Mouse (Mus musculus) limb, embryonic 13.5 days (tissue): ENCODE data around the gene Rassf6. TPM values are rescaled to one million over a fixed set of nuclear protein-coding genes. Genes with fewer than 3 reads are reported as not detected.

Source experiments
- ATAC-seq: fragments of 200-750 bp; cut with Nextera tagmentation; 2 replicates; pipeline ENCODE4 v1.8.0; 2017; ENCODE audit warnings: low read depth, moderate number of reproducible peaks, moderate TSS enrichment; ENCODE audit not compliant: low FRiP score
- H3K27ac ChIP-seq: fragments of 300-500 bp; sonication (generic); 2 replicates; pipeline ENCODE4 v1.5.1; 2015; ENCODE audit warnings: inconsistent platforms, mild to moderate bottlenecking, moderate library complexity
- H3K27me3 ChIP-seq: fragments of 300-500 bp; sonication (generic); 2 replicates; pipeline ENCODE4 v1.6.1; 2015; ENCODE audit warnings: mild to moderate bottlenecking, inconsistent platforms
- H3K36me3 ChIP-seq: fragments of 300-500 bp; sonication (generic); 2 replicates; pipeline ENCODE4 v1.6.1; 2015; ENCODE audit warnings: inconsistent platforms, mild to moderate bottlenecking, moderate library complexity
- H3K4me1 ChIP-seq: fragments of 300-500 bp; sonication (generic); 2 replicates; pipeline ENCODE4 v1.6.1; 2015; ENCODE audit warnings: inconsistent platforms
- H3K4me2 ChIP-seq: fragments of 300-500 bp; sonication (generic); replicated peaks from 2 replicates; pipeline ENCODE4 v1.6.1; 2015; ENCODE audit warnings: inconsistent platforms, mild to moderate bottlenecking, moderate library complexity
- H3K4me3 ChIP-seq: fragments of 300-500 bp; sonication (generic); 2 replicates; pipeline ENCODE4 v1.5.1; 2015; ENCODE audit warnings: moderate library complexity, mild to moderate bottlenecking, inconsistent platforms
- H3K9ac ChIP-seq: fragments of 300-500 bp; sonication (generic); 2 replicates; pipeline ENCODE4 v1.6.1; 2015; ENCODE audit warnings: mild to moderate bottlenecking, inconsistent platforms
- H3K9me3 ChIP-seq: fragments of 300-500 bp; sonication (generic); 2 replicates; pipeline ENCODE4 v1.6.1; 2016; ENCODE audit warnings: inconsistent platforms
- WGBS: fragments of 180-500 bp; shearing (Covaris S2); methylation state at CpG from one replicate; pipeline ENCODE4 v1.1.7; 2015; 5-methylcytosine and 5-hydroxymethylcytosine counted together
- polyA plus RNA-seq: library from polyadenylated mRNA; unstranded; fragments of >200 nt; fragmentation: Nextera tagmentation; extraction: Ambion mirVana; gene quantifications from 2 replicates; pipeline ENCODE4 v1.2.1, GENCODE M21; 2015

Gene Rassf6
- 1.4 and 2.1 TPM in 2 replicates for polyA plus RNA-seq

- Histone ChIP-seq H3K36me3 (no peaks in the 10 kb centered on the region), H3K4me1 (peaks cover 12% of the 10 kb centered on the region), H3K27me3 (peaks cover 8% of the 10 kb centered on the region; the same call in 1 of the 2 replicates), H3K4me2 (peak within 1 kb of the TSS; percentile 91), H3K9ac (peak within 1 kb of the TSS; percentile 61), H3K27ac (no peak within 1 kb of the TSS), H3K4me3 (peak within 1 kb of the TSS; percentile 48), H3K9me3 (no peaks in the 10 kb centered on the region)
- ATAC-seq, result peak; percentile 66
- 7% methylated on average over 26 of the region's 26 CpGs for WGBS
Observed at GRCm38 (mm10) chr5:90640286-90641217, at the start of gene Rassf6. TSS of gene Rassf6 (minus strand) at chr5:90640657.

DNA sequence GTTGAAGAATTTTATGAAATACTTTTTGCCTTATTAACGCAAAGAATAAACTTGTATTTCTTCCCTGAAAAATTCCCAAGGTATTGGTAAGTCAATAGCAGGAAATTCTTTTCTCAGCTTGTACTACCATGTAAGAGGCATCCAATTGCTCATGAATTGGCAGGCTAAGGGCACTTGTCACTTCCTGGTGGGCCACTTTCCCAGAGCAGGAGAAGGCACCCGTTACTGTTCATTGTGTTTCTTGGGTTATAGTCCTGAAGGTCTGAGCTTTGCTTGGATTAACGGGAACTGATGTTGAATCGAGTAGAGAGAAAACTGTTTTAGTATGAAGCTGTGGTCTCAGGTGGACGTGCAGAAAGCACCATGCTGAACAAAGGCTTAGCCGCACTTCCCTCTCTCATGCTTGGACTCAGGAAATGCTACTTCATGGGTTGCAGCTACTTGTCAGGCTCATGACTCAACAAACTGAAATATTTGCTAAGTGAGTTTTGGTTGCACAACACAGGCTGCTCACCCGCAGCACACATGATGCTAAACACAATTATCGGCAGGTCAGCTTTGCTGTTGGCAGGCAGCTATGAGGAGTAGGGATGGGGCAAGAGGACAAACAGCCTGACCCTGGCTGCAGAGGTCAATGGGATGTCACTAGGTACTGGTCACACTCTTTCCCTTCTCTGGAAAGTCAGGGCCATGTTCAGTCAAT, 49.1 kb upstream of the Rassf6 start:
- no peak for ATAC-seq
- WGBS, result 80% methylated on average over 8 of the region's 8 CpGs
- Histone ChIP-seq H3K9me3 (no peaks in the 10 kb centered on the region), H3K27ac (no peak overlapping the region), H3K9ac (no peak overlapping the region), H3K4me1 (no peaks in the 10 kb centered on the region), H3K36me3 (no peaks in the 10 kb centered on the region), H3K4me2 (no peak overlapping the region), H3K27me3 (no peaks in the 10 kb centered on the region), H3K4me3 (no peak overlapping the region)

DNA sequence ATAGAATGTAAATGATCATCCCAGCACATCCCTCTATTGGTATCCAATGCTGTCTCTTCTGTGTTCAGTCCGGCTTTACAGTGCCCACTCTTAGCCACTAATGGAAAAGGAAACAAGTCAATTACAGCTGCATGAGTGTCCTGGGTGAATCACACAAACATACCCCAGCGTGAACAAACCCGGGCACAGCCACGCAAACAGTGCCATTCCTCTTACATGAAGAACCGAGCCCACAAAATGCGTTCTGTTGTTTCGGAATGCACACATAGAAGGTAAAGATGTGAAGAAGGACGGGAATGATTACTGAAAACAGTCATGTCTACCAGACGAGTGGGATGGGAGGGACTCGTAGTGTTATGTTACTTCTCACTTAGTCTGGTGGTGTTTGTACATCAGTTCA, 47.5 kb upstream of the Rassf6 start:
- no peak overlapping the region for H3K9ac ChIP-seq
- no peaks in the 10 kb centered on the region for H3K9me3 ChIP-seq
- no peaks in the 10 kb centered on the region for H3K4me1 ChIP-seq
- WGBS, result 90% methylated on average over 10 of the region's 10 CpGs
- no peak for ATAC-seq
- H3K36me3 ChIP-seq, result no peaks in the 10 kb centered on the region
- H3K27ac ChIP-seq, result no peak overlapping the region
- H3K27me3 ChIP-seq, result no peaks in the 10 kb centered on the region
- H3K4me3 ChIP-seq, result no peak overlapping the region
- H3K4me2 ChIP-seq, result no peak overlapping the region

DNA sequence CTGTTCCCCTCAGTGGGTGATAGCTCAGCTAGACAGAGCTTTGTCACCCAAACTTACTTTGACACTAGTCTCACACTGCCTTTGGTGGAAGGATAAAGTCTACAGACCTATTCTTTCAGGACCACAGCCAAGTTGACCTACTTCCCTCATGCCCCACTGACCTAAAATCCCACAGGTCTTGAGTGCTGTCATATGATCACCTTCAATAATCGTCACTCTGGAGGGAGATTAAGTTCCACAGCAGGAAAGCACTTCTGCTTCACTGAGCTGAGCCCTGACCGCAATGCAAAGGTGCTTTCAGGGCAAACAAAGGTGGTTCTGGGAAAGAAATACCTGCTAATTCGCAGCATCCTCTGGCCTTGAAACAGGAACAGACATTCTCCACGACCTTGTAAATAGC, 44.5 kb upstream of the Rassf6 start:
- Histone ChIP-seq H3K4me3 (no peak overlapping the region), H3K27ac (no peak overlapping the region), H3K9me3 (no peaks in the 10 kb centered on the region), H3K4me1 (no peaks in the 10 kb centered on the region), H3K36me3 (no peaks in the 10 kb centered on the region), H3K9ac (no peak overlapping the region), H3K27me3 (no peaks in the 10 kb centered on the region), H3K4me2 (no peak overlapping the region)
- 50% methylated on average over 4 of the region's 4 CpGs for WGBS
- ATAC-seq, result no peak

- 73% methylated on average over 4 of the region's 4 CpGs for WGBS
- Histone ChIP-seq H3K4me2 (no peak overlapping the region), H3K9ac (no peak overlapping the region), H3K9me3 (no peaks in the 10 kb centered on the region), H3K4me3 (no peak overlapping the region), H3K27me3 (no peaks in the 10 kb centered on the region), H3K27ac (no peak overlapping the region), H3K4me1 (no peaks in the 10 kb centered on the region), H3K36me3 (no peaks in the 10 kb centered on the region)
- ATAC-seq, result no peak
Observed at GRCm38 (mm10) chr5:90681842-90682241, 41.4 kb upstream of the Rassf6 start.

GRCm38 (mm10) chr5:90677560-90677959, 37.1 kb upstream of the Rassf6 start:
- H3K9ac ChIP-seq, result no peak overlapping the region
- no peak overlapping the region for H3K4me2 ChIP-seq
- WGBS, result 90% methylated on average over 2 of the region's 2 CpGs
- no peak for ATAC-seq
- no peaks in the 10 kb centered on the region for H3K27me3 ChIP-seq
- H3K36me3 ChIP-seq, result no peaks in the 10 kb centered on the region
- no peak overlapping the region for H3K27ac ChIP-seq
- H3K4me3 ChIP-seq, result no peak overlapping the region
- H3K4me1 ChIP-seq, result no peaks in the 10 kb centered on the region
- H3K9me3 ChIP-seq, result no peaks in the 10 kb centered on the region

- H3K9me3 ChIP-seq, result no peaks in the 10 kb centered on the region
- ATAC-seq, result no peak
- 61% methylated on average over 8 of the region's 8 CpGs for WGBS
Observed at GRCm38 (mm10) chr5:90661852-90662251, 21.4 kb upstream of the Rassf6 start.

GRCm38 (mm10) chr5:90661436-90661835, 21.0 kb upstream of the Rassf6 start:
- no peak overlapping the region for H3K27ac ChIP-seq
- H3K27me3 ChIP-seq, result peaks cover 27% of the 10 kb centered on the region
- no peaks in the 10 kb centered on the region for H3K36me3 ChIP-seq
- 15% methylated on average over 9 of the region's 9 CpGs for WGBS
- no peak overlapping the region for H3K4me2 ChIP-seq
- H3K4me3 ChIP-seq, result no peak overlapping the region
- H3K9me3 ChIP-seq, result no peaks in the 10 kb centered on the region
- H3K9ac ChIP-seq, result no peak overlapping the region
- ATAC-seq, result peak; percentile 33; the same call in 1 of the 2 replicates
- no peaks in the 10 kb centered on the region for H3K4me1 ChIP-seq

More at GRCm38 (mm10) chr5:90661852-90662251, 21.4 kb upstream of the Rassf6 start:
- H3K36me3 ChIP-seq, result no peaks in the 10 kb centered on the region
- H3K4me1 ChIP-seq, result no peaks in the 10 kb centered on the region
- H3K4me3 ChIP-seq, result no peak overlapping the region
- H3K27me3 ChIP-seq, result peaks cover 27% of the 10 kb centered on the region
- no peak overlapping the region for H3K27ac ChIP-seq
- no peak overlapping the region for H3K4me2 ChIP-seq
- no peak overlapping the region for H3K9ac ChIP-seq

GRCm38 (mm10) chr5:90660411-90660810, 20.0 kb upstream of the Rassf6 start:
- 89% methylated on average over 5 of the region's 5 CpGs for WGBS
- H3K27ac ChIP-seq, result no peak overlapping the region

DNA sequence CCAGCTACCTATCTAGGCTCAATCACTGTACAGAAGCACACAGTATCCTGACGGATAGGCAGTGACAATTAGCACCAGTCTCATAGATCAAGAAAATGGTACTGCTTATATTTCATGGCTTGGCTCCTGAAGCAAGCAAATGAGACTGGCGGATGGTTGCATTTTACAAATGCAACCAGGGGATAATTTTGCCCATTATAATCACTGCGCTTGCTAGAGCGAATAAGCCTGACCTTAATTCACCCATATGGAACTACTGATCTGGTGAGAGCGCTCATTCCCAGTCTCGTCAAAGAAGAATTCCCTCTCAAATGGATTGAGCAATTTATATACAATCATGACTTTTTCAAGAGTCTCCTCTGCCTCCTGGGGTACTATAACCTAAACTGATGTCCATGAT, 16.2 kb upstream of the Rassf6 start:
- Histone ChIP-seq H3K4me1 (no peaks in the 10 kb centered on the region), H3K9me3 (no peaks in the 10 kb centered on the region), H3K9ac (no peak overlapping the region), H3K4me2 (no peak overlapping the region), H3K4me3 (no peak overlapping the region), H3K27ac (no peak overlapping the region), H3K36me3 (no peaks in the 10 kb centered on the region), H3K27me3 (peaks cover 22% of the 10 kb centered on the region)
- ATAC-seq, result no peak
- WGBS, result 88% methylated on average over 6 of the region's 6 CpGs

More at GRCm38 (mm10) chr5:90660411-90660810, 20.0 kb upstream of the Rassf6 start:
- ATAC-seq, result no peak
- no peak overlapping the region for H3K4me2 ChIP-seq
- H3K4me1 ChIP-seq, result no peaks in the 10 kb centered on the region
- no peak overlapping the region for H3K4me3 ChIP-seq
- no peaks in the 10 kb centered on the region for H3K9me3 ChIP-seq
- H3K36me3 ChIP-seq, result no peaks in the 10 kb centered on the region
- H3K27me3 ChIP-seq, result peaks cover 27% of the 10 kb centered on the region
- no peak overlapping the region for H3K9ac ChIP-seq

DNA sequence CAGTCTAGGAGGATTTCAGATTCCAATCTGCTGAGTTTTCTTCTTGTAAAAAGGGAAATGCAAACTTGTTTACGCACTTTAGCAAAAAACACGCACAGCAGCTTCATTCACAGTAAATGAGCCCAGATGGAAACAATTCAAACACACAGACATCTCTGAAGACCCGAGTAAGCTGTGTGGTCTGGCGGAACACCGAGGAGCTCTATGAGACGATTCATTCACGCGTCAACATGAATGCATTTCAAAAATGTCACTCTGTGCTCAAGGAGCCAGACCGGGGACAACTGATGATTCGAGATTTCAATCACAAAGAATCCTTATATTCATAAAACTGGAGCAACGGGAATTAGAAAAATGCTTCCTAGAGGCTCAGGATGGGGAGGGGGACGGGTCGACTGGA, 15.4 kb upstream of the Rassf6 start:
- 51% methylated on average over 13 of the region's 13 CpGs for WGBS
- no peak overlapping the region for H3K4me2 ChIP-seq
- ATAC-seq, result no peak

GRCm38 (mm10) chr5:90654798-90655197, 14.3 kb upstream of the Rassf6 start:
- H3K4me2 ChIP-seq, result no peak overlapping the region
- 77% methylated on average over 5 of the region's 5 CpGs for WGBS
- ATAC-seq, result no peak
- no peaks in the 10 kb centered on the region for H3K9me3 ChIP-seq
- H3K36me3 ChIP-seq, result no peaks in the 10 kb centered on the region
- H3K9ac ChIP-seq, result no peak overlapping the region
- no peak overlapping the region for H3K27ac ChIP-seq
- peaks cover 11% of the 10 kb centered on the region for H3K4me1 ChIP-seq
- peaks cover 11% of the 10 kb centered on the region for H3K27me3 ChIP-seq
- no peak overlapping the region for H3K4me3 ChIP-seq

More for the DNA sequence above, 15.4 kb upstream of the Rassf6 start:
- Histone ChIP-seq H3K36me3 (no peaks in the 10 kb centered on the region), H3K9me3 (no peaks in the 10 kb centered on the region), H3K4me1 (peaks cover 7% of the 10 kb centered on the region), H3K4me3 (no peak overlapping the region), H3K27ac (no peak overlapping the region), H3K27me3 (peaks cover 21% of the 10 kb centered on the region), H3K9ac (no peak overlapping the region)
